Mouse (Mus musculus): ENCODE results near the gene Smpdl3b.

DNA sequence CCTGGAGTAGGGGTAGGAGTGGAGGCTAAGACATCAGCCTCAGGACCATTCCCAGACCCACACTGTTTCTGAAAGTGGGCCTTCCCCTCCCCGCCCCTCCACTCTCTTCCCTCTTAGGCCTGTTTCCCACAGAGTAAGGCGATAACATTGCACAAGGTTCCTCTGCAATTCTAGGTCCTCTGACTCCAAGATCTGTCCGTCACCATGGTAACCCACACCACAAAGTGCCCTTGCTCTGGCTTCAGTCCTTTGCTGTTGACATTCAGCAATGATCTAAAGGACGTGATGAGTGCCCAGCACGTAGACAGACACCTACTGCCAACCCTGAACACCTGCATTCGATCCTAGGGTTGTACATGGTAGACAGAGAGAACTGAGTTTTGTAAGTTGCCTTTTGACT lies 4.1 kb downstream of the Smpdl3b start:
- no peak for TF ChIP-seq CTCF (IDR thresholded peaks at IDR 0.05; ENCODE audit: control insufficient read depth, insufficient read depth, insufficient read length)
- no peak for TF ChIP-seq MAX (IDR thresholded peaks at IDR 0.05)
- TF ChIP-seq MYOD1 (IDR thresholded peaks at IDR 0.05; ENCODE audit: control insufficient read depth, insufficient read length, low read depth): no peak
- TF ChIP-seq FOSL1 (IDR thresholded peaks at IDR 0.05; ENCODE audit: insufficient read depth, low read length, poor library complexity, severe bottlenecking): no peak
